Mouse (Mus musculus) megakaryocyte progenitor cell, adult 5-6 weeks (primary cell): ENCODE data around the gene Fktn. TPM values are rescaled to one million over a fixed set of nuclear protein-coding genes. Genes with fewer than 3 reads are reported as not detected.
A peak's percentile ranks its signal among the peaks of the same experiment; 100 is the strongest.
"Not testable (repeated sequence)": the region's sequence is repeated elsewhere in the genome, so short reads cannot be mapped to it uniquely, and the experiment has no call there.

Source experiments
- ATAC-seq: replicated peaks from 2 replicates; pipeline ENCODE4 v1.8.0; 2016; ENCODE audit warnings: mild to moderate bottlenecking, moderate TSS enrichment, inconsistent platforms; ENCODE audit not compliant: poor library complexity
- total RNA-seq, 2 experiments: library from RNA; stranded (forward) in 1 of 2; stranded (reverse) in 1 of 2; fragments of 157-497, 149-512 nt in 1 of 2; fragments of 200-1000 nt in 1 of 2; gene quantifications; 2 replicates each; pipeline versions ENCODE4 v1.2.3 to v1.2.4; 2015 to 2017

Fktn gene
- total RNA-seq (2015) (6.6 and 8.1 TPM in 2 replicates), total RNA-seq (2017) (3.5 and 4.3 TPM in 2 replicates)

DNA sequence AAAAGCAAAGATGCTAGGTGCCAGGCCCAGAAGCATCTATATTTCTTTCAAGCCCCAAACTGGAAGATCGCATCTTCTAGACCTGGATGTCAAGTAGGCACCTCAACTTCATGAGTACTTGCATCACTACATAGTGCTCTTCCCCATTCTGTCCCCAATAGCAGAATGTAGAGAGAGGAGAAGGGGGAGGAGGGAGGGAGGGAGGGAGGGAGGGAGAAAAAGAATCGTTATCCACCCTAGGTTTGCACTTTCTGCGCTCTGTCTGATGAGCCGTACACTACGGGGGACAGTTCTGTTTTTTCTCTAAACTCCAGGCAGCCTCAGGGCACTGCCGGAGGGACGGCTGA lies at the start of gene Fktn:
Fktn (plus strand) TSS at position 295 of the 347 bp plus-strand sequence.
- ATAC-seq: peak; percentile 59

- ATAC-seq: 0 out of 2 replicates have a peak, but pooled peaks have one; percentile 37
Observed at GRCm38 (mm10) chr4:53682092-53682491, 31.7 kb upstream of the Fktn start.

- ATAC-seq: peak; percentile 72
Observed at GRCm38 (mm10) chr4:53688965-53689364, 24.8 kb upstream of the Fktn start.

DNA sequence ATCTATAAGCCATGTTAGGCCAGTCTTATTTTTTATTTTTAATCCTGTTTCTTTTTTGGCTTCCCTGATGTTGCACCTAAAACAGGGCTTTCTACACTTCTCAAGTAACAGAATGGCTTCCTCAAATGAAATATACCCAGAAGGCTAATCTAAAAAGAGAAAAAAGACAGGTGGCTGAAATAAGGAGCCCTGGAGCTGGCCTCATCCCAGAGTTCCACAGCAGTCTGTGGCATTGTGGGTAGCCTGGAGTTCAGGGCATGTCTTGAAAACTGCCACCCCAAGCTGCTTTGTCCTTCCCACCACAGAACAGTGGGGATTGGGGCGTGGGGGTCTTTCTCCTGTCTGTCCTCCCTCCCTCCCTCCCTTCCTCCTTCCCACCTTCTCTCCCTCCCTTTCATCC lies 22.4 kb upstream of the Fktn start:
- no peak for ATAC-seq

DNA sequence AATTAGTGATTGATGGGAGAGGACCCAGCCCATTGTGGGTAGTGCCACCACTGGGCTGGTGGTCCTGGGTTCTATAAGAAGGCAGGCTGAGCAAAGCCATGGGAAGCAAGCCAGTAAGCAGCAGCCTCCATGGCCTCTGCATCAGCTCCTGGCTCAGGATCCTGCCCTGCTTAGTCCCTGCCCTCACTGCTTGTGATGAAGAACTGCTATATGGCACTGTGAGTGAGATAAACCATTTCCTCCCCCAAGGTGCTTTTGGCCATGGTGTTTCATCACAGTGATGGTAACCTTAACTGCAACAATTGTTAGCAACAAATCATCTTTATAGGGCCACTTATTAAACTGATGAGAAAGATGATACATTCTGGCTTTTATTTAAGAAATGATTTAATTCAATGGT lies 4.6 kb upstream of the Fktn start:
- ATAC-seq: not testable (repeated sequence)

DNA sequence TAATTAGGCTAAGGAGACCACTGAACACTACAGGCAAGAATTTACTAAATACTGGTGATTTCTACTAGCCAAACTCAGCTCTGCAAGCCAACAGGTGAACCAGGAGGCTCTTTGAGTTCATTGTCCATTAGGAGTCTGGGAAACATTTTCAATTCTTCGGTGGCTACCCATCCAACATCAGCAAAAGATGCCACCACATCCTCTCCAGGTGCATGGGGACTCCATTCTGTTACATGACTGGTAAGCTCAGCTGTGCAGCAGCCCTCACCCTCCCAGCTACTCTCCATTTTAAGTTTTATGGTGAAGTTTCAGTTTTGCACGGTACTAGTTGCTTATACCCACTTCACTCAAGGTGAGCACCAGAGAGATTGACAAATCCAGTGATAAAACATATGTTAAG lies 3.8 kb upstream of the Fktn start:
- no peak for ATAC-seq

- ATAC-seq: no peak
Observed at GRCm38 (mm10) chr4:53710555-53711328, 3.1 kb upstream of the Fktn start.

GRCm38 (mm10) chr4:53714051-53714814 lies 435 bp downstream of the Fktn start:
- peak; percentile 90 for ATAC-seq

- peak; percentile 38; the same call in 1 of the 2 replicates for ATAC-seq
Observed at GRCm38 (mm10) chr4:53715977-53716376, 2.2 kb downstream of the Fktn start.

DNA sequence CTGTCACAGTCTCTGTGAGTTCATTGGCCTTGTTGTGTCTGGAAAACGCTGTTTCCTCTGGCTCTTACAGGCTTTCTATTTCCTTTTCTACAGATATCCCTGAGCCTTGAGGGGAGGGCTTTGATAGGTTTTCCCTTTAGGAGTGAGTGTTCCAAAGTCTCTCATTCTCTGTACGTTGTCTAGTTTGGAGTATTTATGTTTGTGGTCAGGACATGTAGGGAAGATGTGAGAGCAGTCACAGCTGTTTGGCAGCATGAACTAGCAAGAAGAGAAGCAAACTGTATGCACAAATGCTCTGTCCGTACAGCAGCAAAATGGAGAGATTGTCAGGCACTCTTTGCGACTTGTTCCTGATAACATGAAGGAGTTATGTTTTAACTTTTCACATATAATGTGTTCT lies 3.7 kb downstream of the Fktn start:
- no peak for ATAC-seq

- no peak for ATAC-seq
Observed at GRCm38 (mm10) chr4:53718261-53718660, 4.5 kb downstream of the Fktn start.

- no peak for ATAC-seq
Observed at GRCm38 (mm10) chr4:53722506-53722905, 8.7 kb downstream of the Fktn start.

DNA sequence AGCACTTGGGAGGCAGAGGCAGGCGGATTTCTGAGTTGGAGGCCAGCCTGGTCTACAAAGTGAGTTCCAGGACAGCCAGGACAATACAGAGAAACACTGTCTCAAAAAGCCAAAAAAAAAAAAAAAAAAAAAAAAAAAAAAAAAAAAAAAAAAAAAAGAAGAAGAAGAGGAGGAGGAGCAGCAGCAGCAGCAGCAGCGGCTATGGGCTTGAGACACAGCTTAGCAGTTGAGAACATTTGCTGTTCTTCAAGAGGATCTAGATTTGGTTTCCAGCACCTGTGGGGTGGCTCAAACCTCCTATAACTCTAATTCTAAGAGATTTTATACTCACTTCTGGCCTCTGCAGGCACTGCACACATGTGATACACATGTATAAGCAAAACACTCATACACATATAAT lies 12.3 kb downstream of the Fktn start:
- ATAC-seq: not testable (repeated sequence)

DNA sequence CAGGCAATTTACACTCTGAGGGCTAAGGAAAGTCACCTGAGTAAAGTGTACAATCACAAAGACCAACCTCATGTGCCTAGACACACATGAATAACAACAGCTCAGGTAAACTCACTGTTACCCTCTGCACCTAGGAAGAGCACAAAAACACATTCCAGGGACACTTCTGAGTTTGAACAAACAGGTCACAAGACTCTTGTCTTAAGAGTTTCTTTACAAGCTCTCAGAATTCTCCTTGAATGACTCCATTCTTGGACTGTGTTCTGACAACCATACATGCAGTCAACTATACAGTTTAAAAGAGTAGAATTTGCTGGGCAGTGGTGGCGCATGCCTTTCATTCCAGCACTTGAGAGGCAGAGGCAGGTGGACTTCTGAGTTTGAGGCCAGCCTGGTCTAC lies 14.3 kb downstream of the Fktn start:
- ATAC-seq: no peak

DNA sequence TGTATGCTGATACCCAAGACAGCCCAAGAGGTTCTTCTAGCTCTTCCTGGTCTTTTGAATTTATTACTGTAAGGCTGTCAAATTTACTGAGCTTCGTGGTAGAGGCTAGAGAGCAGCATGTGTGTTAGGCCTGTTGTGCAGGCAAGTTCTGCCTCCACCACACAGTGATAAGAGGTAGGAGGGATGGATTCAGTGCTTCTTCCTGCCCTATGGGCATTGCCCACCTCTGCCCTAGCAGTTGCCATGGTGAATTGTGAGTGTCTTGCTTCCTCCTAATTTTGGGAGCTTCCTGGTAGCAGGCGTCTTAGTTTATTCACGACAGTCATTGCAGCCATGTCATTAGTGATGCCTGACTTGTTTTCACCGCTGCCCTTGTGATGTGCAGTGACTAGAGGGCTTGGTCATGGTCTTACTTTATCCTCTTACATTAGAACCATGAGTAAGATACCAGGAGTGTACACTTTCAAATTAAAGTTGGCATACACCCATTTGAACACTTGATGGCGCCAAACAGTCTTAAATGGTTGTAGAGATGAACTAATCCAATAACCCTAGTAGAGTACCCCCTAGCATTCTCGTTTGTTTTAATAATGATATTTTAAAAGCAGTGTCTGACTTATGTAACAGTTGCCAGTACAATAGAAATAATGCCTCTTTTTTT lies 25.3 kb downstream of the Fktn start:
- ATAC-seq: peak; percentile 91

- ATAC-seq: no peak
Observed at GRCm38 (mm10) chr4:53749831-53750230, 36.0 kb downstream of the Fktn start.

GRCm38 (mm10) chr4:53750391-53751120 lies 36.8 kb downstream of the Fktn start:
- ATAC-seq: no peak

DNA sequence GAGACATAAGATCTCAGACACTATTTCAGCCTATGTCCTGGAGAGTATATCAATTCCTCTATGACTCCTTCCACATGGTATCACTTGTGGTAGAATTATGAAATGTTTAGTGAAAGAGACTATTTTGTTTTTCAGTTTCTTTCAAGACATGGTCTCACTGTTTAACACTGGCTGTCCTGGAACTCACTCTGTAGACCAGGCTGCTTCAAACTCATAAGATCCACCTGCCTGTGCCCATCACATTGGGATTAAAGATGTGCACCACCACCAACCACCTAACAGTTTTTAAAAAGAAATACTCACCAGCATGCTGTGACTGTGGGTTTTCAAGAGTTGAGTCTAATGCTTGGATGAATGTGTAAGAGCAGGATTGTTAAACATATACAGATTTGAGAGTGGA lies 43.2 kb downstream of the Fktn start:
- ATAC-seq: no peak

DNA sequence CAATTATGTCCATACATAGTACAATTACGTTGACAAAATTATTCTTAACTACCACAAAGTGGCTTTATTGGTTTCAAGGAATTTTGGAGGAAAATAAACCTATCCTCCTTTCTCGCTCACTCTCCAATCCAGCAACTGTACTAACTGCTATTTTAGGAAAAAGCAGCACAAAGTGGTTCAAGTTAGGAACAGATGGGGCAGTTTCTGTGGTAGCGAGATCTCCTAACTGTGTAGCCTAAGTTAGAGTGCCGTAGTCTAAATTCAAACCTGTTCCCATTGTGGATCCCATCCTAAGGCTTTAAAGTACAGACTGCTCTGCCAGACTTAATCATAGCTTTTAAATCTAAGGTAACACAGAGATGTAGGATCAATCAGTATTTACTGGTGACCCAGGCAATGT lies 45.0 kb downstream of the Fktn start:
- no peak for ATAC-seq

- ATAC-seq: no peak
Observed at GRCm38 (mm10) chr4:53759678-53760077, 45.9 kb downstream of the Fktn start.

DNA sequence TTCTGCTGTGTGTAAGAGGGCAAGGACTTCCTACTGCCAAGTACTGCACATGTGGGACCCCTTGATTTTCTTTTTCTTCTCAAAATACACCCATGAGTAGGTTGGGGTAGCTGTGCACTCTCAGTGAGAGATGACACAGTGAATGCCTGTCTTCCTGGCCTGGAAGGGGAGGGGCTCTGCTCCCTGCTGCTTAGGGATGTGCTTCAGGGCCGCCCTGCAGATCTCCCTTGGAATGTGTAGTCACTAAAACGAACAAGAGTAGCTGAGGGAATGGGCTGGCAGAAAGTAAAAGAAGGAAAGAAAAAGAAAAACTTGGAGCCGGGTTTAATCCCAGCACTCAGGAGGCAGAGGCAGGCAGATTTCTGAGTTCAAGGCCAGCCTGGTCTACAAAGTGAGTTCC lies 48.7 kb downstream of the Fktn start:
- no peak for ATAC-seq
